ENCODE assay signal across 8 mouse cellular contexts in the genomic region with DNA sequence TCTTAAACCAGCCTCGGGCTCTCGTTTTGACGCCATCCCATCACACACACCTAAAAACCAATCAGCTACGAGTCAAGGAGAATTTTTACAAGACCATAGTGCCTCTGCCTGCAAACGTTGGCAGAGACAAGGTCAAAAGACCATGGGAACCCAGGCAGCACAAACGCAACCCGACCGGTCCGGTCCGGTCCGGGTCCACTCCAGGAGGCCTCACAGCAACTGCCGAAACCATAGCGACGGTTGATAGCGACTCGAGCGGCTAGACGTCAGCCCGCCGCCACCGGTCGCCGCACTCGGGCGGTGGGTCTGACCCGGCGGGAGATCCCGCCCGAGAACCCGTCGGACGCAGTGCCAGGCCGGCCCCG. TPM values are rescaled to one million over a fixed set of nuclear protein-coding genes. Genes with fewer than 3 reads are reported as not detected.
DNase-seq lines count a peak whose midpoint lies in the region; ATAC-seq lines count a peak whose summit lies in the region.

BC049715 (plus strand) TSS at position 111 of the 365 bp plus-strand sequence.

- H3K27me3 ChIP-seq in heart, embryonic 12.5 days (replicated peaks) = no peaks in the 10 kb centered on the region
- peaks cover 10% of the 10 kb centered on the region; the same call in 1 of the 2 replicates for H3K27me3 ChIP-seq in hindbrain, embryonic 15.5 days

- peak within 1 kb of the TSS; percentile 79 for H3K4me2 ChIP-seq in heart, embryonic 12.5 days
- H3K4me2 ChIP-seq in hindbrain, embryonic 15.5 days = peak within 1 kb of the TSS; percentile 73

- peak within 1 kb of the TSS; percentile 99 for H3K4me3 ChIP-seq in heart, embryonic 12.5 days
- peak within 1 kb of the TSS; percentile 93 for H3K4me3 ChIP-seq in hindbrain, embryonic 15.5 days

- peak within 1 kb of the TSS; percentile 87 for H3K27ac ChIP-seq in heart, embryonic 12.5 days (ENCODE audit: poor library complexity, severe bottlenecking)
- H3K27ac ChIP-seq in hindbrain, embryonic 15.5 days (replicated peaks) = peak within 1 kb of the TSS; percentile 96

- H3K9me3 ChIP-seq in heart, embryonic 12.5 days (replicated peaks) = no peaks in the 10 kb centered on the region
- no peaks in the 10 kb centered on the region for H3K9me3 ChIP-seq in hindbrain, embryonic 15.5 days

- WGBS in heart, embryonic 12.5 days = under 1% methylated on average over 34 of the region's 34 CpGs
- WGBS in hindbrain, embryonic 15.5 days = under 1% methylated on average over 34 of the region's 34 CpGs

- H3K36me3 ChIP-seq in heart, embryonic 12.5 days = peaks cover 25% of the 10 kb centered on the region
- peaks cover 25% of the 10 kb centered on the region for H3K36me3 ChIP-seq in hindbrain, embryonic 15.5 days

- peaks cover 6% of the 10 kb centered on the region; the same call in 1 of the 2 replicates for H3K4me1 ChIP-seq in heart, embryonic 12.5 days (replicated peaks)
- peaks cover 15% of the 10 kb centered on the region for H3K4me1 ChIP-seq in hindbrain, embryonic 15.5 days (replicated peaks)

- peak; percentile 37; the same call in 1 of the 2 replicates for ATAC-seq in heart, embryonic 12.5 days (ENCODE audit: insufficient number of reproducible peaks, low FRiP score)
- no peak for ATAC-seq in hindbrain, embryonic 15.5 days (ENCODE audit: low FRiP score, low read depth)
- ATAC-seq in megakaryocyte progenitor cell, adult 5-6 weeks (replicated peaks; ENCODE audit: poor library complexity) = peak; percentile 15

- DNase-seq in heart, adult 11 months = no peak
- DNase-seq in adipocyte (ENCODE audit: low spot score) = peak; percentile 68
- no peak for DNase-seq in right cerebral cortex, adult 2 months (ENCODE audit: low spot score in 2 of 2)
- DNase-seq in layer of hippocampus, postnatal 10 days (ENCODE audit: low spot score in 2 of 2) = no peak
- no peak for DNase-seq in frontal cortex, postnatal 25 days (ENCODE audit: low spot score in 2 of 2)

- H3K9ac ChIP-seq in heart, embryonic 12.5 days = peak within 1 kb of the TSS; percentile 100
- H3K9ac ChIP-seq in hindbrain, embryonic 15.5 days = peak within 1 kb of the TSS; percentile 98

RNA-seq across cellular contexts. Expression of gene BC049715, which starts in this region (rescaled TPM):
- 1.5 and 2.0 TPM in 2 replicates for polyA plus RNA-seq in heart, embryonic 12.5 days (2016; fragmentation: Nextera tagmentation; extraction: Ambion mirVana)
- 1.2 and 1.3 TPM in 2 replicates for polyA plus RNA-seq in hindbrain, embryonic 15.5 days (2015; fragmentation: Nextera tagmentation; extraction: Ambion mirVana)
- 1.2 and 2.2 TPM in 2 replicates for total RNA-seq in megakaryocyte progenitor cell, adult 5-6 weeks (2015)
- 3.5 and 8.7 TPM in 2 replicates for total RNA-seq in megakaryocyte progenitor cell, adult 5-6 weeks (2017)
- 1 to 10 TPM; 3.1 to 4.9 TPM for total RNA-seq in layer of hippocampus, postnatal 10 days (2021)
